Mouse (Mus musculus): ENCODE results near the gene Olfr282.
"Not testable (repeated sequence)": the region's sequence is repeated elsewhere in the genome, so short reads cannot be mapped to it uniquely, and the experiment has no call there.

Gene Olfr282

DNA sequence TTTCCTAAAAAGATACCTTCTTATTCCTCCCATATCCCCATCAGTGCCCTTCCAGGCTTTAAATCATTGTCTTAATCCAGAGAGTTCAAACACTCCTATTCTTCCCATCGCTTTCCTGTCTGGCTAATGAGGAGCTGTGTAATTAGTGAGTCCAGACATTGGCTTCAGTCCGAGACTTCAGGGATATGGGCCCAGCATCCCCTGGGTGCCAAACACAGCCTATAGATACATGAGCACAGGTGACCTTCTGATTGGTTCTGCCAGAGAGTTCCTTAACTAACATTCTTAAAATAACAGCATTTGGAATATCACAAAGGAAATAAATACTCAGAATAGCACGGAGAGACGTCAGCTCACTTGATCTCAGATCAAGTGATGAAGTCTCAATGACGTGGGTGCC is at the start of gene Olfr282:
Gene Olfr282 (plus strand): TSS at position 301 of the 400 bp plus-strand sequence.
- not testable (repeated sequence) for DNase-seq

DNA sequence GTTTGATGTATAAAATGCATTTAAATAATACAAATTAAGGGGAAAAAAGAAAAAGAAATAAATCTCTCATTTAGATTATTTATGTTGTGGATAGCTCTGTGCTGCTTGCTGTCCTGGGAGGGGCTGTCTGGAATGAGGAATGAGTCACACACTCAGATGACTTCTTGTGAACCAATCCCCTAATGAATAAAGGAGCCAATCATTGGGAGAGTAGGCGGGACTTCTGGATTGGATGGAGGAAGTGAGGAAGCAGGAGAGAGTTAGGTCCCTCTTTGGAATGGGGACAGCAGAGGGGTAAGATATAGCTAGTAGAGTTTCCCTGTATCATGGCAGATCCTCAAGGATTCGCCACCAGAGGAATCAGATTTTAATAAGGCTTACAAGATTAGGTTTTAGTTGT is 43.4 kb upstream of the Olfr282 start:
- DNase-seq: no peak

DNA sequence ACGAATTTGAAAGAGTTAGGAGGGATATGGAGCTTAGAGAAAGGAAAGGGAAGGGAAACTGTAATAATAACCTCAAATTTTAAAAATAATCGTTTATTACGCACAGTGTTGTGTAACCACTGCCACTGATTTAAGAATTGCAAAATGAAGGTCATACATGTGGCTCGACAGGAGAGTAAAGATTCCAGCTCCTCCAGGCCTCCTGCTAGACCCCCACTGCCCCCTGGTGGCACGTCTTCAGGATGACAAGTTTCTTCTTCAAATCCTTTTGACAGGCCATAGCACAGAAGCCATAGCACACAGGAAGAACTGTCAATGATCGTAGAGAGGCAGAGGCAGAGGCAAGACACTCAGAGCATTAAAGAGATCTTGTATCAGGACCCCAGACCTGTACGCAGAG is 41.2 kb upstream of the Olfr282 start:
- peak; percentile 55 for DNase-seq

DNA sequence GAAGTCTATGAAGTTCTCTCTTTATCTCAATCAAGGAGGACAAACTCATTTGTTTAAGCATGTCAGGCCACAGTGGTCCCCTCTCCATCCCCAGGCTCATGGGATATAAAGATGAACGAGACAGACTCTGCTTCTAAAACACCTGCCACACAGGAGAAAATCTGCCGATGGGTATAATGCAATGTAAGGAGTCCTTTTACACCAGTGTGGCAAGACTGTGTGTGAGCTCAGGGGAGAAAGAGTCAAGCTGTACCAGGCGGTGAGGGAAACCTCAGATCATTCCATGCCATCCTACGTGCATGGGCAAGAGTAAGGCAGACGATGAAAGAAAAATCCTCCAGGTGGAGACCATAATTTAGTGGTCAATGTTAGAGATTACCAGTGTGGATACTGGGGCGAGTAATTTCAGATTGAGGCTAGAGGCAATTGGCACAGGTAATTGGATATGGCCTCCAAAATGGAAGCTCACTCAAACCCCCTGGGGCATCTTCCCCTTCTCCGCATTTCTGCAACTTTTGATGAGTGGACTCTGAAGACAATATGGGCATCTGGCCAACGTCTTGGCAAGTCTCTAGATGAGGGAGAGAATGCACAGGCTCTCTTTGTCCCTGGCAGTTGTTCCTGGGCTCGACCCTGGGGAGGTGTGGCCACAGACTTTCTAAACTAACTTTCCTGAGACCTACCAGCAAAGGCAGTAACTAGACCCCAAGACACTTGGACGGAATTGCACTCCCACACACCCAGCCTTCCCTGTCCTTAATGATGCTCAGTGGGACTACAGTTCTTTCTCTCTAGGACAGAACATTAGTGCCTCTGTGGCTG is 39.7 kb upstream of the Olfr282 start:
- no peak for DNase-seq

DNA sequence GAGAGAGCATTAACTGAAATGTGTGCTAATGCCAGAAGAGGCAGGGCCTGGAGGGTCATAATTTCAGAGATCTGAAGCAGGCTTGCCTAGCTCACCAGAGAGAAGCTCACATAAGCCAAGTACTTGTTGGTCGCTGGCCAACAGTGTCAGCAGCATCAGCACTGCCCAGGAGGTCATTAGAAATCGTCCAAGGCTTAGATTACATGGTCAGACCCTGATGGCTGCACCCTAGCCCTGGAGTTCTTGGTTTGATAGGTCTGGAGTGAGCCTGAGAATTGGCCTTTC is 39.2 kb upstream of the Olfr282 start:
- DNase-seq: no peak

DNA sequence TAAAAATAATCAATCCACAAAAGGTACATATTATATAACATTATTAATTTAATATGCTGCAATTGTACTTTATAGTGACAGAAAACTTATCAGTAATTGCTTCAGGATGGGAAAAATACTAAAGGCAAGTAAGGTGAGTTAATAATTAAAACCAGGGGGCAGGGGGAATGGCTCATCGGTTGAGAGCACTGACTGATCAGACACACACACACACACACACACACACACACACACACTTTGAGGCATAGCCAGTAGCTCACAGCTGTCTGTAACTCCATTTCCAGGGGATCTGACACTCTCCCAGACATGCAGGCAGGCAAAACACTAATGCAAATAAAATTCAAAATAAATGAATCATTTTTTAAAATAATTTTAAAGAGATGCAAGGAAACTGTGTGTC is 33.9 kb upstream of the Olfr282 start:
- DNase-seq: no peak

DNA sequence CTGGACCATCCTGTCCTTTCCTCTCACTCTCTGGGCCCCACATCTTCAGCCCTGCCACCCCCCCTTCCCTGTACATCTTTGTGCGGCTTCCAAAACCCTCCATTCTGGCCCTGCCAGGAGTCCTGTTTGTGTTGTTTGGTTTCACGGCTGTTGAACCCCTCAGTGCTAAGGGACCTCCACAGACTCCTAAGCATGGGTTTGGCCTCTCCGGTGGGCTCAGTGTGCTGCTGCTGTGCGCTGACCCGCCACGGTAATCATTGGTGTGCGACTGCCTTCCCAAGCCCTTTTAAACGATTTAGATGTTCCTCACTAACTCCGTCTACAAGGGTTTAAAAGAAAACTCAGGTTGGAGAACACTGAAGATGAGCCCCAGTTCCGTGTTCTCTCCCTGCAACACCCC is 28.7 kb upstream of the Olfr282 start:
- no peak for DNase-seq

DNA sequence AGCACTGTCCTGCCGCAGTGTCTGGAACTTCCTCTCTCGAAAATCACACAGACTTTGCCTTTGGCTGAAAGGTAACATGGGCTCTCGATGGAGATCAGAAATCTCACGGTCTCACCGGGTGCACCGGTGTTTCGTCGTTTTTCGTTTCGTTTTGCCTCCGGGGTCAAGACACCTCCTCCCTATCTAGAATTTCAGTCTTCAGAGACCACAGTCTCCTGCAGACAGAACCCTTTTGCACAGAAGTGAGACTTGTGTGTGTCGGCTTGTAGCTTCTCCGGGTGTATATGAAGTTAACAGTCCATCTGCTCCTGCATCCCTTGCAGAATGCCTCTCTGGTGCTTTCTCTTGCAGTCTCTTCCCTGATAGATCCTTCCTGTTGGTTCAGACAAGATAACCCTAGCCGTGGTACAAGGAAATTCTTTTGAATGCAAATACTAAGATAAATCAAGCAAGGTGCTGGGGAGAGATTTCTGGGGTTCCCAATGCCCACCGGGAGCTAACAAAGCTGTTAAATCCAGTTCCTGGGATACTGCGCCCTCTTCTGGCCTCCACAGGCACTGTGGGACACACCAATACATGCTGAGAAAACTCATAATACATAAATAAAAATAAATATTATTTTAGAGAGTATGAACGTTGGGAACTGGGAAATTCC is 22.5 kb upstream of the Olfr282 start:
- DNase-seq: no peak

DNA sequence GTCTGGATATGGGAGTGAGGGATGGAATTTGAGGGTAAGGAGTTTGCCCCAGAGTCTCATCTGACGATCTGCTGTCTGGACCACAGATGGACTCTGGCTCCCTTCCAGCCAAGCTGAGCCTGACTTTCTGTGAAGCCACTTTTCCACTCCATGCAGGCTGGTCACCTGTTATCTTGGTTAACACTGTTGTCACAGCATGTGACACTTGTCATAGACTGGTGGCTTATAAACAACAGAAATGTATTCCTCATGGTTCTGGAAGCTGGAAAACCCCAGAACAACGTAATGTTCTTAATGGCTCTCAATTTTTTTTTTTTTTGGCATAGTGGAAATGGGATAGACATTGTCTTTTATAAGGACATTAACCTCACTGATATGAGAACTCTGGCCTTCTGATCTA is 21.4 kb upstream of the Olfr282 start:
- no peak for DNase-seq

DNA sequence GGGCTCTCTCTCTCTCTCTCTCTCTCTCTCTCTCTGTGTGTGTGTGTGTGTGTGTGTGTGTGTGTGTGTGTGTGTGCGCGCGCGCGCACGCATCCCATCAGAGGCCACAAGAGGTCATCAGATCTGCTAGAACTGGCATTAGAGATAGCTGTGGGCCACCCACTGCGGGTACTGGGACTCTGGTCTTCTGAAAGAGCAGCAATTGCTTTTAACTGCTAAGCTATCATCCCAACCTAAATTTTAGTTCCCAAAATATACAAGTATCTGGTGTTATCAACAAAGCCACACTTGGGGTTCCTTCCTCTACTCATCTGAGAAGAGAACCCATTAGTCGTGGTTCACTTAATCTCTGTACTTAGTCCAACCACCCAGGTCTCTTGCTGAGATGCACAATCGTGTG is 20.8 kb upstream of the Olfr282 start:
- DNase-seq: no peak

DNA sequence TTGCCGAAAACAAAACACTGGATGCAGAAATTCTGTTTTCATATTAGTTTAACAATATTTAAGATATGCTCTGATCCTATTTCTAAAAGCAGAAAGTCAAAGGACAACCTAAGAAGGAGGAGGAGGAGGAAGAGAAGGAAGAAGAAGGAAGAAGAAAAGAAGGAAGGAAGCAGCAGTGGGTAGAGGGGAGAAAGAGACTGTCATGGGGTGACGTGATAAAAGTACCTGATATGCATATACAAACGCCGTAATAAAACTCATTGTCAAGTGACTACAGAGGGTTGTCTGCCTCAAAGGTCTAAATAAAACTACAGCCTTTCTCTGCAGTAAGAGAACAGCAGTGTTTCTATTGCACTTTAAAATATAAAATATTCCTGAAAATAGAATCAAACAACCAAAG is 15.0 kb upstream of the Olfr282 start:
- DNase-seq: no peak

DNA sequence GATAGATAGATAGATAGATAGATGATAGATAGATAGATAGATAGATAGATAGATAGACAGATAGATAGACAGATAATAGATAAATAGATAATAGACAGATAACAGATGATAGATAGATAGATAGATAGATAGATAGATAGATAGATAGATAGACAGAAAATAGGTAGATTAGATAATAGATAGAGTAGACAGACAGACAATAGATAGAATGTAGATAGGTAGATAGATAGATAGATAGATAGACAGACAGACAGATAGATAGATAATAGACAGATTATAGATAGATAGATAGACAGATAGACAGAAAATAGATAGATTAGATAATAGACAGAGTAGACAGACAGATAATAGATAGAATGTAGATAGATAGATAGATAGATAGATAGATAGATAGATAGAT is 14.2 kb upstream of the Olfr282 start:
- not testable (repeated sequence) for DNase-seq

DNA sequence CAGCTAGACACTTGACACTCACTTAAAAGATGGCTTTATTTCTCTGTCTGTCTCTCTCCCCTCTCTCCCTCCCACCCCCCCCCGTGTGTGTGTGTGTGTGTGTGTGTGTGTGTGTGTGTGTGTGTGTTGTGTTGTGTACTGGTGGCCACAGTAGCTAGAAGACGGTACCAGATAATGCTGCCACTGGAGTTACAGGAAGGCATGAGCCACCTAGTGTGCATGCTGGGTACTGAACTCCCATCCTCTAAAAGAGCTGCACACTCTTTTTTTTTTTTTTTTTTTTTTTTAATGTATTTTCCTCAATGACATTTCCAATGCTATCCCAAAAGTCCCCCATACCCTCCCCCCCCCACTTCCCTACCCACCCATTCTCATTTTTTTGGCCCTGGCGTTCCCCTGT is 13.7 kb upstream of the Olfr282 start:
- DNase-seq: not testable (repeated sequence)

DNA sequence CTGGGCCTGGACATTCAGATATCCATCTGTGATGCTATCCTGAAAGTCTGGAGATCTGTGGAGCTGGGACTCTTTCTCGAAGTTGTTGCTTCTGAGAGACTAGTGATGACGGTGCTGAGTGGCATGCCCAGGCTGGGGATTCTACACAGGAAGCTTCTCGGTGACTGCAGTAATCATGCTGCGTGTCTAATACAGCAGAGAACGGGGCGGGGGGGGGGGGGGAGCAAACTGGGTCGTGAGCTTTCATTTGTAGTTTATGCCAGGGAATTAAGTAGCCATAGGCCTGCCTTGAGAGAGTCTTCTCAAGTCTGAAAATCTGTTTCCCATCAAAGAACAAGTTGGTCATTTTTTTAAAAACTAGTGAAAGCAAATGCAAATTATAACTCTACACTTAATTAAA is 12.9 kb upstream of the Olfr282 start:
- DNase-seq: no peak

DNA sequence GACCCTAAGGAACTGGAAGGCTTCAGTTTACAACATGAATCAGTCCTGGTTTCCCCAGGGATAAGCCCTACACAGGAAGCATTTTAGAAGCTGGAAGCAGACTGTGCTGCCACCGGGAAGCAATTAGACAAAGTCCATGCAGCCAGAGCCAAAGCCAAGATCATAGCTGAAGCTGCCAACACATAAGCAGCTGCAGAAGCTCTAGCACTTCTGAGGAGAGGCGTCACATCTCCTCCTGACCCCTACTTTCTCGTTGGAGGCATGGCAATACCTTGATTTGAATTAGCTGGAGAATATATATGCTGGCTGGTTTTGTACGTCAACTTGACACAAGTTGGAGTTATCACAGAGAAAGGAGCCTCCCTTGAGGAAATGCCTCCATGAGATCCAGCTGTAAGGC is 10.1 kb upstream of the Olfr282 start:
- no peak for DNase-seq

DNA sequence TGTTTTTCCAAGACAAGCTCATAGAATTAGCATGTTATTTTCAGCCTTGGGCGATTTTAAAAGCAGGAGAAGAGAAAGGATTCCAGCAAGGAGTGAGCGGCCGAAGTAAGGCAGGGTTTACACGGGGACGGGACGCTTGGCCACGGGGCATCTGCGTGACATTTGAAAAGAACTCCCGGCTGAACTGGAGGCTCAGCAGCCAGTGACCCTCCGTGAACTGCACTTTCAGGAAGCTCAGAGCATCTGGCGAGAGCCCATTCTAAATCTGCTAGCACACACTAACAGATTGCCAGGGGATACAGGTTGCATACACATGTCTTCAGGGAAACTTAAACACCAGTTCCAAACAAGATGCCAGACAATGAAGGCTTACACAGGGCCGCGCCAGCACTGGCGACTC is 6.7 kb upstream of the Olfr282 start:
- no peak for DNase-seq

DNA sequence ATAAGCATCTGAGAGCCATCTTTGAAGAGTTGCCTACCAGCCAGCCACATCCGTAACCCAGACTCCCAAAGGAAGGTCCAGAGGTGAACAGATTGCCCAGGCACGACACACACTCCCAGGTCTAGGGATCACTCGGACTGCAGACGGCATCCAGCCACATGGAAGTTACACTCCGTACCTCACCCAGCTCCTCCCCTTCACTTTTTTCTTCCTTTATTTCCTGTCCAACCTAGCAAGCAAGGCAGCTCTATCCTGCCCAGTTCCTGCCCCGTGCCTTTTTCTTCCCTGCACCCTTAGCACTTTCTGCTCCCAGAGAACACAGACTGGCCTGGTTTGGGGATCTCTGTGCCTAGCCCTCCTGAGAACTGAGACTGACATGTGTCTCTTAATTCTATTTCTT is 6.3 kb upstream of the Olfr282 start:
- DNase-seq: no peak

DNA sequence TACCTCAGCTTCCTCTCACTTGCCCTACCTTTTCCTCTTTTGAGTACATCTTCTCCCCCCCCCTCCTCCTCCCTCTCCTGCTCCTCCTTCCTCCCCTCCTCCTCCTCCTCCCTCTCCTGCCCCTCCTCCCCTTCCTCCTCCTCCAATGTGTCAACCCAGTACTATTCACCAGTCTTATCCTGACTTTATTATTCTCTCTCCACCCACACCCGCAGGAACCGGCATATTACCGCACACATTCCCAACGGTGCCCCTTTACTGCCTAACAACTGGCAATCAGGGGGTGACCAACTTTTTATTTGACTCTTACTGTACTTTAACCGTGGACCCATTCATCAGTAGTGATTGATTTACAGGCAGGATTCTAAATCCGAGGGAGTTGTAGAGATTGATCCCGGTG is 5.8 kb upstream of the Olfr282 start:
- no peak for DNase-seq

DNA sequence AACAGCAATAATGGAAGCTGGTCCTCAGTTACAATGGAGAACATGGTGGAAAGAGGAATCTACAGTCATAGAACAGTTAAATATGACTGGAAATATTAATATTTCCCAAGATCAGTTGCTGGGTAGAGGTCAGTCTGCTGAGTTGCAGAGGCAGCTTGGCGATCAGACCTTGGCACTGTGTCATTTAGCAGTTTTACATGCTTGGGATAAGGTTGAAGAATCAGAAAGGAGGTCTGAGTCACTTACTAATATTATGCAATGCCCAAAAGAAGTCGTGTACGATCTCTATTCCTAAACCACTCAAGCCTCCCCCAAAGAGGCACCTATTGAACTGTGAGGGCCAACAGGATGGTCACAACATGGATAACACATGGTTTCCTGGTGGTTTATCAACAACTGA is 13.5 kb downstream of the Olfr282 start:
- DNase-seq: no peak

DNA sequence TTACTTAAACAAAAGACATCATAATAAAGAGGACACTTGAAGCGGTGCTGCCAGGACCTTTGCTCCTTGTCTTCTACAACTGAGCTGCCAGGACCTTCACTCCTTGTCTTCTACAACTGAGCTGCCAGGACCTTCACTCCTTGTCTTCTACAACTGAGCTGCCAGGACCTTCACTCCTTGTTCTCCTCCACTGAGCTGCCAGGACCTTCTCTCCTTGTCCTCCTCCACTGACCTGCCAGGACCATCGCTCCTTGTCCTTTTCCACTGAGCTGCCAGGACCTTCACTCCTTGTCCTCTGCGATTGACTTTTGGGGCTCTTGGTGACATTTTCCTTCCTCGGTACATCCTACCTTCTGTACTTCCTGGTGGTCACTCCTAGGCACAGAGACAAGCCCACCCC is 17.5 kb downstream of the Olfr282 start:
- DNase-seq: no peak

DNA sequence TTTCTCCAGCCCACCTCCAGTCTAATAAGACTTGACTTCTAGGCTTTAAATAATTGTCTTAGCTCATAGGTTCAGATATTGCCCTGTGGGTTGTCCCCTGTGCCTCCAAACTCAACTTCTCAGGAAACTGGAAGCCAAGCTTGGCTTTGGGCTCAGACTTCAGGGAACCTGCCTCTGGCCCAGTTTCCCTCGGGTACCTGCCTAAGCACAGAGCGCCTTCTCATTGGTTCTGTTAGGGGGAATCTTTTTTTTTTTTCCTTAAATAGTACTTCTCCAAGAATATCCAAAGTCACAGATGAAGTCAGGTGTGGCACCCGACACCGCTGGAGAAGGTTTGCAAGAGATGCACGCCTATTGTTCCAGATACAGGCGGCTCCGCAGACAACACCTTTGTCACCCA is 21.3 kb downstream of the Olfr282 start, which contains the start of gene Olfr281:
Gene Olfr281 (plus strand): TSS at position 301 of the 400 bp plus-strand sequence.
- no peak for DNase-seq

DNA sequence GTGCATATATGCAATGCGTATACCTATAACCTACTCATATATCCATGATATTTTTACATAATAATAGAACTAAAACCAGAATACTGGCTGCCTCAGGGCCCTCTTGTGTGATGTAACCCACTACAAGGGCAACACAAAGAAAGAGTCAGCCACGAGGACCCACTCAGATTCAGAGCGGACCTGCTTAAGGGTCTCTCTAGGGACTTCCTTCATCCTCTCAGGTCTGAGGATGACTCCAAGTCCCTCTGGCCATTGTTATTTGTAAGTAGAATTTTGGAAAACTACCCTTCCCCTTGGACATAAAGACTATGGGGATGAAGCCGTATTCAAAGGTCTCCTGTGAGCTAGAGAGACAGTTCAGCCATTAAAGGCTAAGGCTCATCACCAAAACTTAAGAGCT is 38.6 kb downstream of the Olfr282 start, which contains the start of gene OR5BS1P:
Gene OR5BS1P (plus strand): TSS at position 301 of the 400 bp plus-strand sequence.
- no peak for DNase-seq

DNA sequence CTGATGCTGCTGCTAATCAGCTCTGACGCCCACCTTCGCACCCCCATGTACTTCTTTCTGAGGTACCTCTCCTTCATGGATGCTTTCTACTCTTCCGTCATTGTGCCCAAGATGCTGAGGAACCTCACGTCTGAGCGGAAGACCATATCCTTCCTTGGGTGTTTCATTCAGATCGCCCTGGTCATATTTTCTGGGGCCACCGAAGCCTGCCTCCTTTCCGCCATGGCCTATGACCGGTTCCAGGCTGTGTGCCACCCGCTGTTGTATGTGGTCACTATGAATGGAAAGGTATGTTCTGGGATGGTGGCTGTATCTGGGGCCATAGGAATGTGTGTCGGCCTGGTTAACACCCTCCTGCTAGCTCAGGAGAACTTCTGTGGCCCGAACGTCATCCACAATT is 40.5 kb downstream of the Olfr282 start:
- DNase-seq: no peak

DNA sequence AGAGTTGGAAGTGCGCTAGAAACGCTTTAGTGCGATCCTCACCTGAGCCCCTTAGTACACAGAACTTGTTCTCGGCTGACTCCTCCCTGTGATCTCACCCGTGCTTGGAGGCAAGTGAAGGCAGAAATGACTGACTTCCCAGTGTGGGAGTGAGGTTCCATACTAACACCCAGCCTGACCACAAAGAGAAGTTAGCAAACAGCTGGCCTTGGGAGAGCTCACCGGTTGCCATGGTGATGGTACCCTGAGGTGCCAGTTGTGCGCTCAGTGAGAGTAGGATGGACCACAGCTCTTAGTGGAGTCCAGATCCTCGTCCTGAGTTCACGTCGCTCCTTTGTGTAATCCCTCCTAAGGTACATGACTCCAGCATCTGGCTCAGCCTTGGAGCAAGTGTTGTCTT is 43.9 kb downstream of the Olfr282 start:
- no peak for DNase-seq

DNA sequence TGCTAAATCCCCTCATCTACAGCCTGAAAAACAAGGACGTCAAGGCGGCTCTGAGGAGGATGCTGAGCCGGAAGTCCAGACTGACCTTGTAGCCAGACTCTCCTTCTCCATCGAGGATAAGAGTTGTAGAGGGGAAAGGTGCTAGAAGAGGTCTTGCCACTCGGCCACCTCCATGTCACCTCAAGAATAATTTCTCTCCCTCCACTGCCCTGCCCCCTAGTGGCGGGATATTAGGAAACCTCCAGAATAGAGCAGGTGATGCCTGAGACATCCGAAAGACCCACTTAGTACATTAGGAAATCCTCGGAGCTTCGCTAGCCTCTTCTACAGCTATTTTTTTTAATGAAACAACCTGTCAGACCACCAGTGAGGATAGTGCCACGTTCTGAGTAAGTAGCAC is 44.4 kb downstream of the Olfr282 start:
- DNase-seq: no peak

Data from right cerebral cortex, postnatal 25 days (tissue).